Mouse (Mus musculus) layer of hippocampus, adult 11-12 months (tissue): ENCODE measurements around the gene Tmem141.

Source experiments
- DNase-seq: peaks from one replicate; pipeline ENCODE4 v3.0.0; 2022; ENCODE audit warnings: low spot score

The Tmem141 gene

GRCm38 (mm10) chr2:25607761-25608622 is 13.8 kb downstream of the Tmem141 start, which contains the start of gene Rabl6:
Gene Rabl6, minus strand, starts transcription at chr2:25608521.
- peak; percentile 91 for DNase-seq

- no peak for DNase-seq
Observed at GRCm38 (mm10) chr2:25602526-25602925, 19.3 kb downstream of the Tmem141 start.

- no peak for DNase-seq
Observed at GRCm38 (mm10) chr2:25600037-25600436, 21.8 kb downstream of the Tmem141 start.

- no peak for DNase-seq
Observed at GRCm38 (mm10) chr2:25598749-25599148, 23.1 kb downstream of the Tmem141 start.

- no peak for DNase-seq
Observed at GRCm38 (mm10) chr2:25596765-25597510, 24.9 kb downstream of the Tmem141 start.

- peak; percentile 69 for DNase-seq
Observed at GRCm38 (mm10) chr2:25591863-25592262, 29.9 kb downstream of the Tmem141 start.

- peak; percentile 41 for DNase-seq
Observed at GRCm38 (mm10) chr2:25588227-25588907, 33.4 kb downstream of the Tmem141 start.

GRCm38 (mm10) chr2:25587290-25587689 is 34.5 kb downstream of the Tmem141 start:
- DNase-seq, result no peak

- no peak for DNase-seq
Observed at GRCm38 (mm10) chr2:25585601-25586000, 36.2 kb downstream of the Tmem141 start.

- DNase-seq, result no peak
Observed at GRCm38 (mm10) chr2:25584856-25585255, 36.9 kb downstream of the Tmem141 start.

GRCm38 (mm10) chr2:25584152-25584551 is 37.7 kb downstream of the Tmem141 start:
- DNase-seq, result no peak

- no peak for DNase-seq
Observed at GRCm38 (mm10) chr2:25583571-25583970, 38.2 kb downstream of the Tmem141 start.

GRCm38 (mm10) chr2:25583120-25583481 is 38.7 kb downstream of the Tmem141 start:
- DNase-seq, result no peak

- DNase-seq, result peak; percentile 84
Observed at GRCm38 (mm10) chr2:25582466-25583119, 39.2 kb downstream of the Tmem141 start.

- peak; percentile 44 for DNase-seq
Observed at GRCm38 (mm10) chr2:25581901-25582301, 39.9 kb downstream of the Tmem141 start.

GRCm38 (mm10) chr2:25581294-25581864 is 40.4 kb downstream of the Tmem141 start, which contains the start of gene Ajm1:
Gene Ajm1, minus strand, starts transcription at chr2:25581757.
- DNase-seq, result peak; percentile 73

- peak; percentile 56 for DNase-seq
Observed at GRCm38 (mm10) chr2:25580621-25581101, 41.1 kb downstream of the Tmem141 start.

GRCm38 (mm10) chr2:25579737-25580460 is 41.9 kb downstream of the Tmem141 start:
- DNase-seq, result peak; percentile 60

GRCm38 (mm10) chr2:25578796-25579736 is 42.7 kb downstream of the Tmem141 start:
- no peak for DNase-seq
